Mouse (Mus musculus) stomach, embryonic 14.5 days (tissue): ENCODE results near the gene Gcg. TPM values are rescaled to one million over a fixed set of nuclear protein-coding genes. Genes with fewer than 3 reads are reported as not detected.

Experiments
- ATAC-seq: fragments of 200-750 bp; cut with Nextera tagmentation; 2 replicates; pipeline ENCODE4 v1.8.0; 2017; ENCODE audit warnings: low read depth, moderate TSS enrichment; ENCODE audit not compliant: insufficient number of reproducible peaks, insufficient read depth, low FRiP score
- H3K27ac ChIP-seq: fragments of 300-500 bp; sonication (generic); 2 replicates; pipeline ENCODE4 v1.5.1; 2014; ENCODE audit warnings: mild to moderate bottlenecking, low read length, moderate library complexity, mixed read lengths
- H3K27me3 ChIP-seq: fragments of 300-500 bp; sonication (generic); 2 replicates; pipeline ENCODE4 v1.6.1; 2014; ENCODE audit warnings: low read length, control low read depth, mixed read lengths; ENCODE audit not compliant: control insufficient read depth, insufficient read depth
- H3K36me3 ChIP-seq: fragments of 300-500 bp; sonication (generic); 2 replicates; pipeline ENCODE4 v1.6.1; 2014; ENCODE audit warnings: mild to moderate bottlenecking, control low read depth, low read length, moderate library complexity, mixed read lengths; ENCODE audit not compliant: control insufficient read depth, insufficient read depth
- H3K4me1 ChIP-seq: fragments of 300-500 bp; sonication (generic); 2 replicates; pipeline ENCODE4 v1.6.1; 2014; ENCODE audit warnings: low read length, control low read depth, mixed read lengths; ENCODE audit not compliant: control insufficient read depth, insufficient read depth
- H3K4me2 ChIP-seq: fragments of 300-500 bp; sonication (generic); replicated peaks from 2 replicates; pipeline ENCODE4 v1.6.1; 2014; ENCODE audit warnings: low read depth, low read length, control low read depth
- H3K4me3 ChIP-seq: fragments of 300-500 bp; sonication (generic); 2 replicates; pipeline ENCODE4 v1.5.1; 2014; ENCODE audit warnings: low read depth, low read length, control low read depth
- H3K9ac ChIP-seq: fragments of 300-500 bp; sonication (generic); replicated peaks from 2 replicates; pipeline ENCODE4 v1.6.1; 2014; ENCODE audit warnings: low read depth, mild to moderate bottlenecking, control low read depth, low read length, moderate library complexity, mixed read lengths
- H3K9me3 ChIP-seq: fragments of 300-500 bp; sonication (generic); 2 replicates; pipeline ENCODE4 v1.6.1; 2016; ENCODE audit warnings: low read depth, low read length, control low read depth; ENCODE audit not compliant: control insufficient read depth
- WGBS: fragments of 180-500 bp; shearing (Covaris S2); extraction: QIAGEN DNeasy Blood & Tissue Kit; methylation state at CpG from one replicate; pipeline ENCODE4 v1.1.7; 2014; 5-methylcytosine and 5-hydroxymethylcytosine counted together
- polyA plus RNA-seq: library from polyadenylated mRNA; unstranded; fragments of >200 nt; fragmentation: Nextera tagmentation; extraction: Ambion mirVana; gene quantifications from 2 replicates; pipeline ENCODE4 v1.2.1, GENCODE M21; 2014

The Gcg gene
- polyA plus RNA-seq, 1 experiment from 2014 or later = 1.7 TPM

GRCm38 (mm10) chr2:62503326-62503725 is 19.9 kb upstream of the Gcg start:
- no peak for ATAC-seq
- H3K4me1 ChIP-seq = no peaks in the 10 kb centered on the region
- H3K9me3 ChIP-seq = no peaks in the 10 kb centered on the region

GRCm38 (mm10) chr2:62502516-62502915 is 19.1 kb upstream of the Gcg start:
- Histone ChIP-seq H3K36me3 (peaks cover 4% of the 10 kb centered on the region; the same call in 1 of the 2 replicates), H3K4me1 (no peaks in the 10 kb centered on the region), H3K27me3 (no peaks in the 10 kb centered on the region), H3K4me3 (no peak overlapping the region), H3K9me3 (no peaks in the 10 kb centered on the region), H3K9ac (no peak overlapping the region), H3K27ac (no peak overlapping the region), H3K4me2 (no peak overlapping the region)
- 81% methylated on average over 4 of the region's 4 CpGs for WGBS
- no peak for ATAC-seq

More at GRCm38 (mm10) chr2:62503326-62503725, 19.9 kb upstream of the Gcg start:
- 80% methylated on average over 5 of the region's 5 CpGs for WGBS
- H3K36me3 ChIP-seq = peaks cover 4% of the 10 kb centered on the region; the same call in 1 of the 2 replicates
- H3K27me3 ChIP-seq = no peaks in the 10 kb centered on the region
- H3K4me3 ChIP-seq = no peak overlapping the region
- no peak overlapping the region for H3K27ac ChIP-seq
- no peak overlapping the region for H3K9ac ChIP-seq
- H3K4me2 ChIP-seq = no peak overlapping the region

GRCm38 (mm10) chr2:62498821-62499220 is 15.4 kb upstream of the Gcg start:
- H3K4me1 ChIP-seq = no peaks in the 10 kb centered on the region
- H3K4me3 ChIP-seq = no peak overlapping the region
- WGBS = 82% methylated on average over 5 of the region's 5 CpGs
- no peaks in the 10 kb centered on the region for H3K27me3 ChIP-seq
- H3K27ac ChIP-seq = no peak overlapping the region
- H3K36me3 ChIP-seq = peaks cover 4% of the 10 kb centered on the region; the same call in 1 of the 2 replicates
- no peak overlapping the region for H3K9ac ChIP-seq
- H3K4me2 ChIP-seq = no peak overlapping the region
- H3K9me3 ChIP-seq = no peaks in the 10 kb centered on the region
- no peak for ATAC-seq

GRCm38 (mm10) chr2:62498086-62498485 is 14.6 kb upstream of the Gcg start:
- WGBS = 89% methylated on average over 4 of the region's 4 CpGs
- no peaks in the 10 kb centered on the region for H3K9me3 ChIP-seq
- H3K36me3 ChIP-seq = peaks cover 4% of the 10 kb centered on the region; the same call in 1 of the 2 replicates
- H3K4me2 ChIP-seq = no peak overlapping the region
- H3K27me3 ChIP-seq = no peaks in the 10 kb centered on the region
- H3K27ac ChIP-seq = no peak overlapping the region
- H3K4me3 ChIP-seq = no peak overlapping the region
- no peaks in the 10 kb centered on the region for H3K4me1 ChIP-seq
- no peak overlapping the region for H3K9ac ChIP-seq
- ATAC-seq = no peak

- WGBS = 76% methylated on average over 5 of the region's 5 CpGs
- Histone ChIP-seq H3K27me3 (no peaks in the 10 kb centered on the region), H3K4me1 (no peaks in the 10 kb centered on the region), H3K4me2 (no peak overlapping the region), H3K4me3 (no peak overlapping the region), H3K9me3 (no peaks in the 10 kb centered on the region), H3K27ac (no peak overlapping the region), H3K9ac (no peak overlapping the region), H3K36me3 (peaks cover 4% of the 10 kb centered on the region; the same call in 1 of the 2 replicates)
- no peak for ATAC-seq
Measured at GRCm38 (mm10) chr2:62497333-62498002, 14.0 kb upstream of the Gcg start.

- 58% methylated on average over 4 of the region's 4 CpGs for WGBS
- Histone ChIP-seq H3K9ac (no peak overlapping the region), H3K4me3 (no peak overlapping the region), H3K4me1 (no peaks in the 10 kb centered on the region), H3K4me2 (no peak overlapping the region), H3K27ac (no peak overlapping the region), H3K9me3 (no peaks in the 10 kb centered on the region), H3K27me3 (no peaks in the 10 kb centered on the region), H3K36me3 (no peaks in the 10 kb centered on the region; the same call in 1 of the 2 replicates)
- ATAC-seq = no peak
Measured at GRCm38 (mm10) chr2:62495407-62495806, 12.0 kb upstream of the Gcg start.

GRCm38 (mm10) chr2:62489832-62490231 is 6.4 kb upstream of the Gcg start:
- Histone ChIP-seq H3K4me2 (no peak overlapping the region), H3K9ac (no peak overlapping the region), H3K4me3 (no peak overlapping the region), H3K36me3 (no peaks in the 10 kb centered on the region), H3K4me1 (no peaks in the 10 kb centered on the region), H3K9me3 (no peaks in the 10 kb centered on the region), H3K27me3 (no peaks in the 10 kb centered on the region), H3K27ac (no peak overlapping the region)
- ATAC-seq = no peak
- 84% methylated on average over 6 of the region's 6 CpGs for WGBS

- 75% methylated on average over 3 of the region's 3 CpGs for WGBS
- Histone ChIP-seq H3K4me1 (no peaks in the 10 kb centered on the region), H3K36me3 (no peaks in the 10 kb centered on the region), H3K9ac (no peak overlapping the region), H3K4me2 (no peak overlapping the region), H3K9me3 (no peaks in the 10 kb centered on the region), H3K27me3 (no peaks in the 10 kb centered on the region), H3K27ac (no peak overlapping the region), H3K4me3 (no peak overlapping the region)
- ATAC-seq = no peak
Measured at GRCm38 (mm10) chr2:62484906-62485305, 1.5 kb upstream of the Gcg start.
